Mouse (Mus musculus) myocyte (in vitro differentiated cells): ENCODE measurements around the gene Slc25a19. TPM values are rescaled to one million over a fixed set of nuclear protein-coding genes. Genes with fewer than 3 reads are reported as not detected.
A peak's percentile ranks its signal among the peaks of the same experiment; 100 is the strongest.

ENCODE experiments used
- H3K27me3 ChIP-seq: one replicate; pipeline ENCODE4 v1.6.1; 2011; ENCODE audit not compliant: control insufficient read depth, insufficient read depth, insufficient read length
- H3K36me3 ChIP-seq: one replicate; pipeline ENCODE4 v1.6.1; 2011; ENCODE audit not compliant: control insufficient read depth, insufficient read depth
- H3K4me2 ChIP-seq: one replicate; pipeline ENCODE4 v1.6.1; 2011; ENCODE audit warnings: low read depth, control low read depth
- H3K4me3 ChIP-seq: one replicate; pipeline ENCODE4 v1.5.1; 2011; ENCODE audit warnings: mild to moderate bottlenecking, control low read depth, moderate library complexity
- H3K79me2 ChIP-seq: one replicate; pipeline ENCODE4 v1.6.1; 2011; ENCODE audit not compliant: control insufficient read depth, insufficient read depth
- H3ac ChIP-seq: one replicate; pipeline ENCODE4 v1.6.1; 2011; ENCODE audit not compliant: control insufficient read depth, insufficient read length
- CEBPB ChIP-seq: IDR thresholded peaks from 2 replicates; pipeline ENCODE4 v1.6.1; 2011; ENCODE audit warnings: mild to moderate bottlenecking, moderate library complexity; ENCODE audit not compliant: poor library complexity, insufficient read depth, severe bottlenecking
- E2F4 ChIP-seq: IDR thresholded peaks from one replicate; pipeline ENCODE4 v1.6.1; 2011; ENCODE audit warnings: mild to moderate bottlenecking, control low read depth, moderate library complexity; ENCODE audit not compliant: insufficient read depth
- MAX ChIP-seq: IDR thresholded peaks from one replicate; pipeline ENCODE4 v1.6.1; 2011; ENCODE audit warnings: low read depth, mild to moderate bottlenecking, control low read depth
- MYOD1 ChIP-seq, 3 experiments: IDR thresholded peaks; one replicate each; pipeline ENCODE4 v1.6.1; 2011; ENCODE audit warnings: control low read depth in 2 of 3, low read depth in 2 of 3, mild to moderate bottlenecking in 2 of 3, moderate library complexity in 1 of 3; ENCODE audit not compliant: insufficient read length in 2 of 3, control insufficient read depth in 1 of 3
- MYOG ChIP-seq, 3 experiments: IDR thresholded peaks; one replicate each; pipeline ENCODE4 v1.6.1; 2011; ENCODE audit warnings: control low read depth in 2 of 3, low read depth in 2 of 3, mild to moderate bottlenecking in 2 of 3; ENCODE audit not compliant: insufficient read length in 2 of 3, control insufficient read depth in 1 of 3, insufficient read depth in 1 of 3
- POLR2A ChIP-seq: IDR thresholded peaks from one replicate; pipeline ENCODE4 v1.6.1; 2011; ENCODE audit warnings: low read depth, mild to moderate bottlenecking, control low read depth, moderate library complexity; ENCODE audit not compliant: insufficient read length
- POLR2AphosphoS2 ChIP-seq: IDR thresholded peaks from one replicate; pipeline ENCODE4 v1.6.1; 2011; ENCODE audit warnings: low read depth, control low read depth; ENCODE audit not compliant: insufficient read length
- REST ChIP-seq: IDR thresholded peaks from one replicate; pipeline ENCODE4 v1.6.1; 2011; ENCODE audit warnings: mild to moderate bottlenecking, control low read depth, moderate library complexity; ENCODE audit not compliant: insufficient read depth, insufficient read length
- SRF ChIP-seq: IDR thresholded peaks from one replicate; pipeline ENCODE4 v1.6.1; 2011; ENCODE audit warnings: low read depth; ENCODE audit not compliant: control insufficient read depth, insufficient read length
- TCF12 ChIP-seq: IDR thresholded peaks from one replicate; pipeline ENCODE4 v1.6.1; 2011; ENCODE audit warnings: mild to moderate bottlenecking, control low read depth; ENCODE audit not compliant: poor library complexity, insufficient read depth, severe bottlenecking
- TCF3 ChIP-seq: IDR thresholded peaks from one replicate; pipeline ENCODE4 v1.6.1; 2011; ENCODE audit warnings: low read depth, control low read depth; ENCODE audit not compliant: insufficient read length
- USF1 ChIP-seq: IDR thresholded peaks from one replicate; pipeline ENCODE4 v1.6.1; 2011; ENCODE audit warnings: low read depth, mild to moderate bottlenecking, control low read depth, moderate library complexity
- polyA plus RNA-seq: library from polyadenylated mRNA; unstranded; fragments of >200 nt; fragmentation: generic; extraction: Trizol; gene quantifications from one replicate; pipeline ENCODE4 v1.2.1, GENCODE M21; 2012; ENCODE audit warnings: missing spikeins

Gene Slc25a19
- 13.9 TPM for polyA plus RNA-seq

DNA sequence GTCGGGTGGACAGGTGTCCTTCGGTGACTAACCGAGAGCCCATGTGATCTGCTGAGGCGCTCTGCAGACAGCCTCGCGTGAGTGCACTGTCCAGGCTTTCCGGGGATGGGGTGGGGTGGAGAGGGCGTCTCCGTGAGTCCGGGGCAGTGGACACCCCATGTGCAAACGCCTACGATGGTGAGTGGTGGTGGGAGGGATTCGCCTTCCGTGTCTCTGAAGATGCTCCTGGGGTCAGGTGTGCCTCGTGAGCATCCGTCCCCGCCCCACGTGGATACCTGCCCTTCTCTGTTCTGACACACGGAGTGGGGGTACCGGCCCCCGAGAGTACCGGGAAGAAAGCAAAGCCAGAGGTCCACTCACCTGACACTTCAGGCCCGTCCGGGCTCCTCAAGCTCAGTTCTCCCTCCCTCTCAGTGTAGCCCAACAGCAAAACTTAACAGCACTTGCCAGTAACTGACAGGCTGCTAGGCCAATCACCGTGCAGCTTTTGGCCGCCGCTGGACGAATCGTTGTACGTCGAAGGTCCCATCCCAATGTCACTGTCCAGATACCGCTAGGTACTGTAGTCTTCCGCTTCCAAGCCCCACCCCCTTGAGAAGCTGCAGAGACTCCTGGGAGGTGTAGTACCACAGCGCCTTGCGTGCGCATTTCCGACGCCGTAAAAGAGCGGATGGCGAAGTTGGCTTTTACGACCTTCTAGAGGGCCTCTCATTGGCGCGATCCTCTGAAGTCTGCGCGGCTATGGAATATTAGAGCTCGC, at the start of gene Slc25a19:
TSS of gene Slc25a19 (minus strand) at position 591 of the 760 bp plus-strand sequence.
- H3K4me3 ChIP-seq: peak within 1 kb of the TSS; percentile 69
- no peaks in the 10 kb centered on the region for H3K79me2 ChIP-seq
- H3K36me3 ChIP-seq: no peaks in the 10 kb centered on the region
- no peak within 1 kb of the TSS for H3ac ChIP-seq
- peak within 1 kb of the TSS; percentile 95 for H3K4me2 ChIP-seq
- TF ChIP-seq MYOG (IDR thresholded peaks at IDR 0.05; ENCODE audit: control insufficient read depth in 1 of 3, insufficient read depth in 1 of 3, insufficient read length in 2 of 3, low read depth in 2 of 3) (no peak), TCF12 (no peak), USF1 (no peak), REST (no peak), SRF (no peak), MAX (no peak), MYOD1 (IDR thresholded peaks at IDR 0.05; ENCODE audit: control insufficient read depth in 1 of 3, insufficient read length in 2 of 3, low read depth in 2 of 3) (no peak), POLR2AphosphoS2 (peak; percentile 66), E2F4 (peak; percentile 50), CEBPB (no peak), POLR2A (peak; percentile 59), TCF3 (no peak)
- no peaks in the 10 kb centered on the region for H3K27me3 ChIP-seq

DNA sequence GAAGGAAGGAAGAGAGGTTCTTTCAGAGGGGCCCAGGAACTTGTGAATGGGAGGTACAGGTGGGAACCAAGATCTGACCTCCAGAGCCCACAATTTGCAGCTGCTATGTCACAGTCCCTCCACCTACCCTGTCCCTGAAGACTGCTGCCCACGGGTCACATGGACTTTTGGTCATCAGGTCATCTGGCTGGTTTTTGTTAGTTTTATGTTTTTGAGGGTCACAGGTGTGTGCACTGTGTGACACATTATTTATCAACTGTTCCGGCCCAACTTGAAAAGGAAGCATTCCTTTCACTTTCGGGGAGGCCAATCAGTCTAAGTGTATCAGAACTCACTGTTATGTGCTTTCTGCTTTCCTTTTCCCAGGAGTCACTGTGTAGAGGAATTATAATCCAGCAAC, 49.4 kb upstream of the Slc25a19 start:
- H3K27me3 ChIP-seq: no peaks in the 10 kb centered on the region
- TF ChIP-seq POLR2A (no peak), SRF (no peak), MYOD1 (IDR thresholded peaks at IDR 0.05; ENCODE audit: control insufficient read depth in 1 of 3, insufficient read length in 2 of 3, low read depth in 2 of 3) (no peak), MYOG (IDR thresholded peaks at IDR 0.05; ENCODE audit: control insufficient read depth in 1 of 3, insufficient read depth in 1 of 3, insufficient read length in 2 of 3, low read depth in 2 of 3) (no peak), TCF3 (no peak), TCF12 (no peak), E2F4 (no peak), REST (no peak), CEBPB (no peak), POLR2AphosphoS2 (no peak), USF1 (no peak), MAX (no peak)

DNA sequence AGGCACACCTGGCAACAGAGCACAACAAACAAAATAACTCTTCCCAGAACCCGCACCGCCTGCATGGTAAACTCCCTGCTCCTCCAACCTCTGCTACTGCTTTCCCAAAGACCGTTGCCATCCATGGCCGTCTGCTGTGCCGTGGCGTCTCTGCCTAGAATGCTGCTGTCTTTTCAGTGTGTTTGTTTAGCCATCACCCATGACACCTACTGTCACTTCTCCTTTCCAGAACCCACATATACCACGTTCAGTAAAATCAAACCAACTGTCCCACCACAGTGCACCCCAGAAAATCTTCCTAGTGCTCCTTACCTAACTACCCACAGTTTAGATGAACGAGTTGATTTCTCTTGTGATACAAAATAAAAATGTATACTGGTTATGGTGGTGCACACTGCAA, 48.6 kb upstream of the Slc25a19 start:
- Histone ChIP-seq H3ac (no peak overlapping the region), H3K27me3 (no peaks in the 10 kb centered on the region), H3K4me3 (no peak overlapping the region), H3K36me3 (peaks cover 7% of the 10 kb centered on the region), H3K79me2 (peaks cover 84% of the 10 kb centered on the region), H3K4me2 (no peak overlapping the region)
- TF ChIP-seq REST (no peak), POLR2AphosphoS2 (no peak), MAX (no peak), POLR2A (no peak), TCF12 (no peak), USF1 (no peak), MYOG (IDR thresholded peaks at IDR 0.05; ENCODE audit: control insufficient read depth in 1 of 3, insufficient read depth in 1 of 3, insufficient read length in 2 of 3, low read depth in 2 of 3) (no peak), E2F4 (no peak), CEBPB (no peak), TCF3 (no peak)

More for the DNA sequence above, 49.4 kb upstream of the Slc25a19 start:
- peaks cover 12% of the 10 kb centered on the region for H3K36me3 ChIP-seq
- no peak overlapping the region for H3K4me2 ChIP-seq
- H3K79me2 ChIP-seq: peaks cover 85% of the 10 kb centered on the region
- no peak overlapping the region for H3K4me3 ChIP-seq
- H3ac ChIP-seq: no peak overlapping the region

DNA sequence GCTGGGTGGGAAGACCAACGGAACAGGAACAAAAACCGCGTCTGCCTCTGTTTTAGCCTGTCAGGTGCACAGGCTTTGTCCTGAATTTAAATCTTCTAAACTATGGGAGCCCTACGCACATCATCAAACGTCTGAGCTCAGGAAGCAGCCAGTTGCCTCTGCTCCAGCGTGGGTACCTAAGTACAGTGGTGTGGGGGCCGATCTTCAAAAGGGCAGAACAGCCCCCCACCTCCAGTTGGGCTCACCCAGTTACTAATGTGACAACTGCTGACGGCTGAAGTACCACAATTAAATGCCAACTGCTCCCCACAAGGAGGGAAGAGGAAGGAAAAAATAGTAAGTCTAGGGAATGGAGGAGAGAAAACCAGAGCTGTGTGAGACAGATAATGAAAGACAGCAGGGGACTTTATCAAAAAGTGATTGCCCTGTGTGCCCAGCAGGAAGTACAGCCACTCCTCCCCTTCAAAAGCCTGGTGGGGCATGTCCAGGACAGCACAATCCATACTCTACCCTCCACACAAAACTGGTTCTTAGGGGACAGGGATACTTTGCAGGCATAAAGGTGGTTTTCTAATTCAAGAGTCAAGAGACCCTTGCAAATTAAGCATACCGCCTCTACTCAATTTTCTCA, 46.3 kb upstream of the Slc25a19 start:
- Histone ChIP-seq H3K79me2 (peaks cover 78% of the 10 kb centered on the region), H3K4me2 (no peak overlapping the region), H3K36me3 (peaks cover 7% of the 10 kb centered on the region), H3K27me3 (no peaks in the 10 kb centered on the region), H3ac (no peak overlapping the region), H3K4me3 (no peak overlapping the region)
- TF ChIP-seq USF1: no peak
- TF ChIP-seq REST: no peak
- TF ChIP-seq E2F4: no peak
- no peak for TF ChIP-seq MYOD1 (IDR thresholded peaks at IDR 0.05; ENCODE audit: control insufficient read depth in 1 of 3, insufficient read length in 2 of 3, low read depth in 2 of 3)
- no peak for TF ChIP-seq MAX
- no peak for TF ChIP-seq SRF
- TF ChIP-seq POLR2AphosphoS2: no peak
- no peak for TF ChIP-seq TCF12
- no peak for TF ChIP-seq TCF3
- no peak for TF ChIP-seq CEBPB
- no peak for TF ChIP-seq MYOG (IDR thresholded peaks at IDR 0.05; ENCODE audit: control insufficient read depth in 1 of 3, insufficient read depth in 1 of 3, insufficient read length in 2 of 3, low read depth in 2 of 3)
- no peak for TF ChIP-seq POLR2A
